Mouse (Mus musculus) cerebellum, adult 2 months (tissue): ENCODE measurements around the gene Uqcc1. TPM values are rescaled to one million over a fixed set of nuclear protein-coding genes. Genes with fewer than 3 reads are reported as not detected.

Experiments used
- DNase-seq, 2 experiments: peaks; one replicate each; pipeline ENCODE4 v3.0.0; 2021
- H3K27ac ChIP-seq: fragments of 200-500 bp; 2 replicates; pipeline ENCODE4 v1.5.1; 2012; ENCODE audit warnings: low read length, control low read depth, inconsistent platforms; ENCODE audit not compliant: insufficient read depth
- H3K27me3 ChIP-seq: fragments of 200-500 bp; 2 replicates; pipeline ENCODE4 v1.6.1; 2012; ENCODE audit warnings: inconsistent platforms, mild to moderate bottlenecking, low read length, moderate library complexity; ENCODE audit not compliant: control insufficient read depth, insufficient read depth
- H3K4me1 ChIP-seq: fragments of 200-500 bp; 2 replicates; pipeline ENCODE4 v1.6.1; 2011; ENCODE audit warnings: low read length; ENCODE audit not compliant: control insufficient read depth, insufficient read depth
- H3K4me3 ChIP-seq: fragments of 200-500 bp; replicated peaks from 2 replicates; pipeline ENCODE3; 2011; ENCODE audit warnings: mild to moderate bottlenecking, low read depth, low read length, control low read depth; ENCODE audit not compliant: insufficient read depth
- CTCF ChIP-seq: fragments of 200-500 bp; IDR thresholded peaks from 2 replicates; pipeline ENCODE4 v1.5.1; 2011; ENCODE audit warnings: low read depth, mild to moderate bottlenecking, control low read depth, low read length, moderate library complexity, borderline replicate concordance; ENCODE audit not compliant: insufficient read depth
- POLR2A ChIP-seq: fragments of 200-500 bp; IDR thresholded peaks from 2 replicates; pipeline ENCODE4 v1.6.1; 2011; ENCODE audit warnings: low read length, control low read depth, borderline replicate concordance; ENCODE audit not compliant: insufficient read depth
- WGBS: fragments of 180-500 bp; shearing (Covaris S2); methylation state at CpG from one replicate; pipeline ENCODE4 v1.1.7; 2018; 5-methylcytosine and 5-hydroxymethylcytosine counted together
- polyA plus RNA-seq: library from polyadenylated mRNA; depleted of rRNA; stranded (reverse); fragments of >200 nt; gene quantifications from 2 replicates; pipeline ENCODE4 v1.2.3, GENCODE M21; 2012

Gene Uqcc1
- polyA plus RNA-seq, 1 experiment: 95.8 TPM

- Histone ChIP-seq H3K4me1 (peaks cover 61% of the 10 kb centered on the region), H3K27me3 (no peaks in the 10 kb centered on the region), H3K27ac (peak overlapping the region; percentile 85), H3K4me3 (no peak overlapping the region)
- peak; percentile 75 to 77 for DNase-seq
- WGBS: 16% methylated on average over 1 of the region's 1 CpGs
- TF ChIP-seq CTCF: no peak
- TF ChIP-seq POLR2A: no peak
These were observed 113.9 kb downstream of the Uqcc1 start for GRCm38 (mm10) chr2:155816179-155816578.

DNA sequence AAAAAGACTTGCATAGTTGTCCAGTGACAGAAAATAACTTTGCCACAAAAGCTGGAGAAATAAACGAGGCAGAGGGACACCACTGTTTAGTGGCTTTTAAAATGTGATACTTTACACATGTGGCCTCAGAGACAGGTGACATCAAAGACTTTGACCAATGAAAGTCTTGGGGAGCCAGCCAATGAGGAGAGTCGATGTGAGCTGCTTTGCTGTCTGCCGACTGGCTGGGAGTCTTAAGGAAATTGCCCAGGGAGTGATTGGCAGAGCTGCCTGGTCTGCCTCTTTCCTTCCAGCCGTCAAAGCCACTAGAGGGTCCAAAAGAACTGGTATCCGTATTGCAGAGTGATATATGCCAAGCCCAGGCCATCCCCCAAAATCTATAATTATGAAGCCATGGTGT is 115.3 kb downstream of the Uqcc1 start:
- WGBS: 18% methylated on average over 5 of the region's 5 CpGs
- DNase-seq: peak; percentile 37 to 56

DNA sequence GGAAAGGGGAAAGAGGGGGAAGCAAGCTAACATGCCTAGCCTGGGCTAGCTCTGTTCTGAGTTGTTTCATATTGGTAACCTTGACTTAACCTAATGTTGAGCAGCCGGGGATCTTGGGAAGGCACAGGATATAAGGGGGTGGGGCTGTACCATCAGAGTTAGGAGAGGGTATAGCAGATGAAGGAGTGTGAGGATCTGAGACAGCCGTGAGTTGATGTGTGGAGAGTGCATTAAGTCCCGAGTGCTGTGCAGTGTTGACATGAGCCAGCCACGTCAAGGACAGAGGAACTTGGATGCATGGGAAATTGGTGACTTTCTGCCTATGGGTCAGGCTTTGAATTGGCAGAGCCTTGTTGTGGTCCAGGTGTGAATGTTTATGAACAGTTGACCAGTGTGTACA is 117.5 kb downstream of the Uqcc1 start:
- DNase-seq: peak in 1 of 2 experiments; percentile 25
- H3K4me3 ChIP-seq: no peak overlapping the region
- peak overlapping the region; percentile 30 for H3K27ac ChIP-seq
- TF ChIP-seq POLR2A: no peak
- TF ChIP-seq CTCF: no peak
- 62% methylated on average over 4 of the region's 4 CpGs for WGBS
- H3K27me3 ChIP-seq: no peaks in the 10 kb centered on the region
- peaks cover 69% of the 10 kb centered on the region for H3K4me1 ChIP-seq

More for the DNA sequence above, 115.3 kb downstream of the Uqcc1 start:
- Histone ChIP-seq H3K4me1 (peaks cover 70% of the 10 kb centered on the region), H3K27ac (0 out of 2 replicates have a peak overlapping the region, but pooled peaks have one; percentile 85), H3K4me3 (no peak overlapping the region), H3K27me3 (no peaks in the 10 kb centered on the region)
- TF ChIP-seq CTCF (no peak), POLR2A (no peak)

GRCm38 (mm10) chr2:155811821-155812396 is 118.2 kb downstream of the Uqcc1 start:
- Histone ChIP-seq H3K4me3 (peak overlapping the region; percentile 6), H3K27me3 (no peaks in the 10 kb centered on the region), H3K4me1 (peaks cover 69% of the 10 kb centered on the region), H3K27ac (peak overlapping the region; percentile 30)
- peak; percentile 95 to 99 for DNase-seq
- 11% methylated on average over 16 of the region's 16 CpGs for WGBS
- TF ChIP-seq POLR2A (no peak), CTCF (peak; percentile 98)

DNA sequence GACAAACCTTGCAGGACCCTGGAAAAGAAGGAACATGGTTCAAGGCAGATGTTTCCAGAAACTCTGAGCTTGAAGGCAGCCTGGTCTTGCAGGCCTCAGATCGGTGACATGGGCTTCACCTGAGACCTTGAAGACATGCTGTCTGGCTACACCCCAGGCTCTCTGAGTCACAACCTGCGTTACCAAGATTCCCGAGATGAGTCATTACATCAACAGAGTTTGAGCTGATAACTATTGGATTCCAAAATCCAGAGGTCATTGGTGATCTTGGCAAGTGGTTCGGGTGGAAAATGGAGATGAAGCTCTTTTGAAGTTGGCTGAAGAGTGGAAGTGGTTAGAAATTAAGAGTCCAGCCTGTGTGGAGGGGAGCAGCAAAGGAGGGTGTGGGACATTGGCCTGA is 120.5 kb downstream of the Uqcc1 start:
- Histone ChIP-seq H3K4me3 (no peak overlapping the region), H3K27me3 (no peaks in the 10 kb centered on the region), H3K27ac (peak overlapping the region; percentile 30), H3K4me1 (peaks cover 68% of the 10 kb centered on the region)
- TF ChIP-seq POLR2A (no peak), CTCF (no peak)
- whole genome bisulfite sequencing: 31% methylated on average over 4 of the region's 4 CpGs
- DNase-seq: peak in 1 of 2 experiments; percentile 47

GRCm38 (mm10) chr2:155807408-155807807 is 122.7 kb downstream of the Uqcc1 start:
- H3K4me3 ChIP-seq: no peak overlapping the region
- peak in 1 of 2 experiments; percentile 43 for DNase-seq
- no peak for TF ChIP-seq POLR2A
- TF ChIP-seq CTCF: no peak
- H3K27ac ChIP-seq: peak overlapping the region; percentile 91
- WGBS: 33% methylated on average over 4 of the region's 4 CpGs
- H3K4me1 ChIP-seq: peaks cover 64% of the 10 kb centered on the region
- H3K27me3 ChIP-seq: no peaks in the 10 kb centered on the region

GRCm38 (mm10) chr2:155806548-155806947 is 123.6 kb downstream of the Uqcc1 start:
- TF ChIP-seq POLR2A (peak; percentile 76; the same call in 1 of the 2 replicates), CTCF (no peak; the same call in 1 of the 2 replicates)
- H3K27me3 ChIP-seq: no peaks in the 10 kb centered on the region
- peak overlapping the region; percentile 96 for H3K27ac ChIP-seq
- 8% methylated on average over 5 of the region's 5 CpGs for WGBS
- H3K4me1 ChIP-seq: peaks cover 56% of the 10 kb centered on the region
- H3K4me3 ChIP-seq: no peak overlapping the region
- peak; percentile 91 to 98 for DNase-seq

DNA sequence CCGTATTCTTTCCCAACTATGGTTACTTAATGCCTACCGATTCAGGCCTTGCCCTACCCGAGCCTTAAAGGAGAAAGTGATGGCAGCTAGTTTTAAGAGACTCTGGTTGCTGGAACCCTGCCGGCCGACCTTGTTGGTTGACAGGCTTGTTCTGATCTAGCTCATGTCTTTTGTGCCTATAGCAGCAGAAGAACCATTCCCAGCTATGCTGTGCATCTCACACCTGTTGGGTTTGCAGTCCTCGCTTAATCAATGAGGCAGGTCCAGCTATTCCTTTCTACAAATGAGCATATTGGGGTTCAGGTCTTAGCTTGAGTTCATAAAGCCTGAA is 124.2 kb downstream of the Uqcc1 start:
- Histone ChIP-seq H3K4me1 (peaks cover 50% of the 10 kb centered on the region), H3K27me3 (no peaks in the 10 kb centered on the region), H3K4me3 (no peak overlapping the region), H3K27ac (peak overlapping the region; percentile 96)
- TF ChIP-seq POLR2A (no peak), CTCF (no peak)
- DNase-seq: no peak
- 41% methylated on average over 6 of the region's 6 CpGs for WGBS
